Mouse (Mus musculus): Measurements from ENCODE around the gene Cyb5r1.

The Cyb5r1 gene

GRCm38 (mm10) chr1:134405509-134406413 is at the start of gene Cyb5r1:
Gene Cyb5r1, plus strand, starts transcription at chr1:134405559.
- DNase-seq (ENCODE audit: low spot score in 2 of 2), result peak; percentile 66 to 67

- no peak for DNase-seq (ENCODE audit: low spot score in 2 of 2)
Observed at GRCm38 (mm10) chr1:134357461-134357860, 47.9 kb upstream of the Cyb5r1 start.

DNA sequence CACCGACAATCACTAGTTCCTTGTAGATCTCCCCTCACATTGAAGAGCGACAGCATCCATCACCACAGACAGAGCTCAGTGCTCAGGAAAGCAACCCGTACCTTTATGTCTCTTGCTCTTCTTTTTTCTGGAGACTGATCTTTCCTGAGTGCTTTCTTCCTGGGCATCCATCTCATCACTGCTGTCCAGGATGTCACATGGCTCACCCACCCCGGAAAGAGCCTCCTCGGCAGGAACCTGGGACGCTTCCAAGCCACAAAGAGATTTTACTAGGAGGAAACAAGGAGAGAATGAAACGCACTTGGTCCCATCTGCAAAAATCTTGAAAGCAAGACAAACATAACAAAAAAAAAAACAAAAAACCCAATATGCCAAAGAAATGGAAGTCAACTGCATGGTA is 44.7 kb upstream of the Cyb5r1 start:
- no peak for DNase-seq (ENCODE audit: low spot score in 2 of 2)

DNA sequence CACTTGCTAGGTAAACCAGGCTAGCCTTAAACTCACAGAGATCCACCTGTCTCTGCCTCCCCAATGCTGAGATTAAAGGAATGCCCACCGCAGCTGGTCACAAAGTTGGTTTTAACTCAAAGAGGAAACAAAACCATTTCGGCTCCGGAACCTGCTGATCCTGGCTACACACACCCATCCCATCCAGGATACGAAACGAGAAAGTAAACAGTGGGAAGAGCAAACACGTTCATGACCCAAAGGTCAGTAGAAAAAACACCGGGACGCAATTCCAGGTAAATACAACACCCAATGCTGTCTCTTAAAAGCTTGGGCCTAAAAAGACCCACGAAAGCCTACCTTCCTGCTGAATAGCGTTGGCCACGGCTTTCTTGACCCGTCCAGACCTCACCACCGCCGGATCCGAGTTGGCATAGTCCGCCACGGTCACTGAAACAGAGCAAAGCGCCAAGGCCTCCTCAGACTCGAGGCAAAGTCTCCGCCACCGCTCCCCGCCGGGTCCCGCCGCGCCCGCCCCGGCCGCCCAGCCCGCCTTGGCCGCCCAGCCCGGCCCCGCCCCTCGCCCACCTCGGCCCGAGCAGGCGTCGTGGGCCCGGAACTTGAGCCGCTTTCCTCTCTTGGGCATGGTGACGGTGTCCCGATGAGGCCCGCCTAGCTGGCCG is 44.0 kb upstream of the Cyb5r1 start:
- DNase-seq (ENCODE audit: low spot score in 2 of 2), result no peak

DNA sequence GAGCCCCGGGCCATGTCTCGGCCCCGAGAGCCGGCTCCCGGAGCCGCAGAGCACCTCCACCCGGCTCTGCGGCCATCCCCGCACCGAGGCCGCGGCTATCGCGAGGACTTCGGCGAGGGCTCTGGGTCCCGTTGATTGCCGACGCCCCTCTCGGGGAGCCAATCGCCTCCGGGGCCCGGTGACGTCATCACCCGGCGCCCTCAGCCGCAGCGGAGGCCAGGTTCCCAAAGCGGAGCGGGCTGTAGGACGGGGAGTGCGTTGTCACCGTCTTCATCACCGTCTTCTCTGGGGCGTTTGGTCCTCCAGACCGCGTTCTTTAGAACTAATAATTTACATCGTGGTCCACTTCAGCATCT is 43.5 kb upstream of the Cyb5r1 start, which contains the start of gene Tmem183a:
Gene Tmem183a (minus strand): TSS at position 123 of the 356 bp plus-strand sequence.
- DNase-seq (ENCODE audit: low spot score in 2 of 2), result peak; percentile 94

DNA sequence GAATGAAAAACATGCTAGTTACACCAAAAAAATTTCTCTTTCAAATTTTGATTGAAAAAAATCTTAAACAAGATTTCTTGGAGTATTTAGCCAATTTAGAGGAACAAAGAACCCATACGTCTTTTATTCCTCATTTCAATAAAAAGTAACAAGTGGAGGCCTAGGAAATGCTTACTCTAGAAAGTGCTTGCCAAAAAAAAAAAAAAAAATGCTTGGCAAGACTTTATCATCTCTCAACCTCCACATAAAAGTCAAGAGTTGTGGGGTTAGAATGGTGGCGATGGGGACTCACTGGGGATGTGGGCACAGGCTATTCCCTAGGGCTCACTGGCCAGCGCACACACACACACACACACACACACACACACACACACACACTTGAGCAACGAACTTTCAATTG is 42.2 kb upstream of the Cyb5r1 start:
- DNase-seq (ENCODE audit: low spot score in 2 of 2), result no peak

- DNase-seq (ENCODE audit: low spot score in 2 of 2), result no peak
Observed at GRCm38 (mm10) chr1:134365491-134365890, 39.9 kb upstream of the Cyb5r1 start.

GRCm38 (mm10) chr1:134368777-134369337 is 36.5 kb upstream of the Cyb5r1 start:
- DNase-seq (ENCODE audit: low spot score in 2 of 2), result peak in 1 of 2 experiments; percentile 45

DNA sequence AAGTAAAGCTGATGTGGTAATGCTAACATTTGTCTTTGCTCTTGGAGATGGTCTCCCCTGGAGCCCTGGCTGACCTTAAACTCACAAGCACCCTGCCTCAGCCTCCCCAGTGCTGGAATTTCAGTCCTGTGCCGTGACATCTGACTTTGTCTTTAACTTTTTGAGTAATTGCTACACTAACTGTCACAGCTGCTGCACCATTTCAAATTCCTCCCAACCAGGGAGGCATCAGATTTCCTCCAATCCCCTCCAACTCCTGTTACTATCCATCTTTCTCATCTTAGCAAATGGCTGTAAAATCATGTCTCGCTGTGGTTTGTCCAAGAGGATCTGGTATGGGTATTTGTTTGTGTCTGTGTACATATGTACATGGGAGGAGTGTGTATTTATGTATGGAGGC is 31.2 kb upstream of the Cyb5r1 start:
- no peak for DNase-seq (ENCODE audit: low spot score in 2 of 2)

DNA sequence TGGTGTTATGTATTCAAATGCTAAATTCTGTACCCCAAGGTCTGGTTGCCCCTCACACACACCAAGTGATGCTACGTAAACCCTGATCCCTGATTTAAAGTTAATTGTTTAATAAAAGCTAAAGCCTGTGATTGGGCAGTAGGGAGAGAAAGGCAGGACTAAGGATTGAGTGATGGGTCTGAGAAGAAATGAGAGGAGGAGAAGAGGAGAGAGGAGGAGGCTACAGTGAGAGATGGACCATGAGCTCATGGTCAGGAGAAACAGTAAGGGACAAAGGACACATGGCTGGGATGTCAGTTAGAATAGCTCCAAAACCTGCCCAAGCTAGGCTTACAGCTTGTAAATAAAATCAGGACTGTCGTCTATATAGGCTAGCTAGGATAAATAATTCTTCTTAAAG is 24.3 kb upstream of the Cyb5r1 start:
- no peak for DNase-seq (ENCODE audit: low spot score in 2 of 2)

GRCm38 (mm10) chr1:134381795-134382625 is 23.3 kb upstream of the Cyb5r1 start:
- DNase-seq (ENCODE audit: low spot score in 2 of 2), result no peak

DNA sequence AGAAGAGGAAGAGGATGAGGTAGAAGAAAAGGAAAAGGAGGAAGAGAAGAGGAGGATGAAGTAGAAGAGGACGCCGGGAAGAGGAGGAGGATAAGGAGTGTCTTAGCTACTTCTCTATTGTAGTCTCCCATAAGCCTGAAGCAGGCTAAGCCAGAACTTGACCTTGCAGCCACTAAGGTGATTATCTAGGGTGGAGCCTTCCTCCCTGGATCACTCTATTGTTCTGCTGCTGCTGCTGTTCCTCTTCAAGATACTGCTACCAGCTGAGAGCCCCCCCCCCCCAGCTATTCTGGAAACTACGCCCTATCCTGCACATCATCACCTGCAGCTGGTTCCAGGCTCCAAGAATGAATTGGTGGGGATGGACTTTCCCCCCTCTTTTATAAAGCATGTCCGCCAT is 20.8 kb upstream of the Cyb5r1 start:
- no peak for DNase-seq (ENCODE audit: low spot score in 2 of 2)

GRCm38 (mm10) chr1:134385176-134385575 is 20.2 kb upstream of the Cyb5r1 start:
- DNase-seq (ENCODE audit: low spot score in 2 of 2), result no peak

- no peak for DNase-seq (ENCODE audit: low spot score in 2 of 2)
Observed at GRCm38 (mm10) chr1:134385666-134386065, 19.7 kb upstream of the Cyb5r1 start, which contains the start of gene 4933406M09Rik. Gene 4933406M09Rik, plus strand, starts transcription at chr1:134385940.

DNA sequence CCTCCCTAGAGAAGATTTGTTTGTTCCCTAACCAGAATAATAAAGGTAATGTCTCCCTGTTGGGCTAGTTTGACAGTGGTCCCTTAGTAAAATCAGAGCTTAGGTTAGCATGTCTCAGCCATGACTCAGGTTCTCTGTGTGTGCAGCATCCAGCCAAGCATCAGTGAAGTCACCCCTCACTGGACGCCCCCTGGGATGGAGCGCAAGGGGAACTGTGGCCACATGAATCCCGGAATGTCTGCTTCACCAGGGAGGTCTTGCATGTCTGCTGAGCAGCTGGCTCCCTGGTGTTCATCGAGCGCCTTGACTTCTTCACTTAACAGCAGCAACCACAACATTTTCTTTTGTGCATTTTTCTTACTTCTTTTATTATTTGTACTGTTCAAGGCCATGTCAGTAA is 11.5 kb upstream of the Cyb5r1 start:
- DNase-seq (ENCODE audit: low spot score in 2 of 2), result no peak

DNA sequence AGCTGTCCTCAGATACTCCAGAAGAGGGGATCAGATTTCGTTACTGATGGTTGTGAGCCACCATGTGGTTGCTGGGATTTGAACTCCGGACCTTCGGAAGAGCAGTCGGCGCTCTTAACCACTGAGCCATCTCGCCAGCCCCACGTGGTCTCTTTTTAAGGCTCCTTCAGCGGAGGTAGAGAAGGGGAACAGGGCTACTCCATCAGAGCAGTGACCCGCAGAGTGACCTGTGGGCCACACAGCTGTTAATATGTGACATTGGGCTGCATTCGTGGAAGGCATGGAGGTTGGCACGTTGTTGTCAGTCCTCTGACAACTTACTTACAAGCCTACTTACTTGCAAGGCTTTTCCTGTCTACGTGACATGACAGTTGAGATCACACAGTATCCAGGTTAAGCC is 7.1 kb upstream of the Cyb5r1 start:
- DNase-seq (ENCODE audit: low spot score in 2 of 2), result no peak

DNA sequence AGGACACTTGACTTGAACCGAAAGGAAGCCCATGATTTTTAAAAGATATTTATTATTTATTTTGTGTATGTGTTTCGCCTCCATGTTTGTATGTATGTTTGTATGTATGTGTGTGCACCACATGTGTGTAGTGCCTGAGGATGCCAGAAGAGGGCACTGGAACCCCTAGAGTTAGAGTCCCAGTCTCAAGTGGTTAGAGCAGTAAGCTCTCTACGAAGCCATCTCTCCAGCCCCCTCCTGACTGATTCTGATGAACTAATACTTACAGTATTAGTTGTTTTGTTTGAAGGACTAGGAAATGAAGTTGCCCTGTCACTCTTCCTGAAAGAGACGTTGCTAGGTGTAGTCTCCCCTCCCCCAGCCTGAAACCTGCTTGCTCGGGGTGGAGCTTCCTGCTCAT is 5.6 kb upstream of the Cyb5r1 start:
- DNase-seq (ENCODE audit: low spot score in 2 of 2), result no peak

GRCm38 (mm10) chr1:134406414-134406771 is 1.0 kb downstream of the Cyb5r1 start:
- no peak for DNase-seq (ENCODE audit: low spot score in 2 of 2)

- no peak for DNase-seq (ENCODE audit: low spot score in 2 of 2)
Observed at GRCm38 (mm10) chr1:134408080-134408479, 2.7 kb downstream of the Cyb5r1 start.

DNA sequence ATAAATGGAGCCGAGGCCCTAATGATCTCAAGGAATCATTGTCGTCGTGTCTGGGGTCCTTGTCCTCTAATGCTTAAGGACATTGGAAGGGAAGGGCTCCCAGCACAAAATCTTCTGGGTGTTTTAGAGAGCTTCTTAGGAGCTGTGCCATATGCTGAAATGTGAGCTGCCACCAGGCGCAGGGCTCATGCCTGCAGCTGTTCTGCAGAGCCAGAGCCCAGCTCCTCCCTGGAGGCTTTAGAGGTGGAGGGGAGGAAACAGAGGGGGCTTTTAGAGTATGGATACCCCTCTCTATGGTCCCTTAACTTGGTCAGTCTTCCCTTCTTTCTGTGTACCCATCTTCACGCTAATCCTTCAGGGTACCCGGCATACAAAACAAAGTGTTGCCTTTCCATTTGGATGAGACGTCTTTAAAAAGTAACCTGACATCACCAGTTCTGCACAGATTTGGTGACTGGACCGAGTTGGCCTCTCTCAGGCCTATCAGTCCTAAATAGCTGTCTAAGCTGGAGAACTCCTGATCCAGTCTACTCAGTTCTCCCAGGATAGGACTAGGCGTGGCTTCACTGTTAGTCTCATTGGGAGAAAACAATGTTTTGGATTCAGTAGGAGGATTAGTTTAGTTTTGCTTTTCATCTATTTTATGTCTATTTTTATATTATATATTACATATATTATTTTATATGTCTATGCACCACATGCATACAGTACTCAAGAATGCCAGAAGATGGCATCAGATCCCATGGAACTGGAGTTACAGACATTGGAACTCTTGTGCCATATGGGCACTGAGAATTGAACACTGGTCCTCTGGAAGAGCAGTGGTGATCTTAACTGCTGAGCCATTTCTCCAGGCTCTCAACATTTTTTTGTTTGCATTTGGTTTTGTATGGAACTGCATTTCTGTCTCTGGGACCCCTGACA is 6.6 kb downstream of the Cyb5r1 start:
- DNase-seq (ENCODE audit: low spot score in 2 of 2), result no peak

GRCm38 (mm10) chr1:134414038-134414437 is 8.7 kb downstream of the Cyb5r1 start:
- no peak for DNase-seq (ENCODE audit: low spot score in 2 of 2)
